Mouse (Mus musculus): ENCODE results near the gene Dstyk. TPM values are rescaled to one million over a fixed set of nuclear protein-coding genes. Genes with fewer than 3 reads are reported as not detected.

The Dstyk gene
- polyA plus RNA-seq, 1 experiment from 2014 or later: 16.1 TPM

DNA sequence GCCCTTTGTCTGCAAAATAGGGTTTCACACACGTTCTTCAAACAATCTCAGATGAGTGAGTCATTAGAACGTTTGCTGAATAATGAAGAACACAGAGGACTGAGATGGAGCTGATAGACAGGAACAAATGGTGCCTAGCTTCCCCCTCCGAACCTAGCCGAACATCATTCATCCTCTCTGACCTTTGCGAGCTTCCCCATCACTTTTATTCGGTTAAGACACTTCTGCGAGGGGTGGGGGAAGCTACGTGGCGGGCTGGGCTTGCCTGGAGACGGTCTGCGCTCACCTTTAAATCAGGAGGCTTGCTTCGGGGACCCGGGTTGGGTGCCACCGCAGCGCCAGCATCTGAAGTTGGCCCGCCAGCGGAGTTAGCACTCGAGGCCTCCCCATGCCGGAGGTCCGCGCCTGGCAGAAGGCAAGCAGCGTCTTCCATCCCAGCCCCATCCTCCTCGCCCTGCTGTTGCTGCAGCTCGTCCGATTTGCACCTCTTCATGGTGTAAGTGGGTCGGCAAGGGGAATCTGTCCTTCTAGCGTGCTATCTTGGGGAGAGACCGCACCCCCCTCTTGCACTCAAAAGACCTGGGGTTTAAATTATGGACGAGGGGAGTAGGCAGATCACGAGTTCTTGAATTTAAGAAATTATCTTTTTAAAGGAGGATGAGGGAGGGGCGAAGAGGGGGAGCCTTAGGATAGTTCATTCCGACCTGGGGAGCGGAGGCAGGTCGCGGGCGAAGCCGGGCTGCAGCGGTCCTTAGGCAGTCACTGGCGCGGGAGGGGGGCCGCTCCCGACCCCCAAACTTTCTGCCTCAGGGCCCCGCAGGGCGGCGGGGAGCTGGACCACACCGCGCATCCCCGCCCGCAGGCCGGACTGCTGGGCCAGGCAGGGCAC, 26.4 kb upstream of the Dstyk start, which contains the start of gene Tmcc2:
TSS of gene Tmcc2 (minus strand) at position 591 of the 889 bp plus-strand sequence.
- Histone ChIP-seq H3K27me3 (peaks cover 5% of the 10 kb centered on the region; the same call in 1 of the 2 replicates), H3K36me3 (replicated peaks) (no peaks in the 10 kb centered on the region; the same call in 1 of the 2 replicates), H3K9ac (peak within 1 kb of the TSS; percentile 96), H3K27ac (peak within 1 kb of the TSS; percentile 91), H3K9me3 (no peaks in the 10 kb centered on the region), H3K4me1 (peaks cover 54% of the 10 kb centered on the region), H3K4me3 (replicated peaks) (peak within 1 kb of the TSS; percentile 82), H3K4me2 (peak within 1 kb of the TSS; percentile 91)
- ATAC-seq (ENCODE audit: low FRiP score): peak; percentile 24
- WGBS: under 1% methylated on average over 50 of the region's 50 CpGs

DNA sequence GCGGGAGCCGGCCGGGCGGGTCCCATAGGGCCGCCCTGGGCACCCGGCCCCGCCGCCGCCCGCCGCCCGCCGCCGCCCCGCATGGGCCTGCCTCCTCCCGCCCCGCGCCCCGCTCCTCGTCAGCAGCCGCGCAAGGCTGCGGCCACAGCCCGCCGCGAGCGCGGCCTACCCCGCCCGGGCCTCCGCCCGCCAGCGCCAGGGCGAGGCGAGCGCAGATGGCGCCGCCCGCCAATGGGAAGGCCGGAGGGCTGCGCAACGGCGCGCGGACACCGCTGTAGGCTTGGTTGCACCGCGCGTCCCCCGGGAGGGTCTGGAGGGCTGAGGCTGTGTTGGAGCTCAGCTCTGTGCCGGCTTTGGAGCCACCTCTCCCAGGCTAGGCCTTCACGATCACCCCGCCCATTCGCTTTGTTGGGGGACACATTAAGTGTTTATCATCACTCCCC, 25.8 kb upstream of the Dstyk start:
- no peaks in the 10 kb centered on the region for H3K36me3 ChIP-seq (replicated peaks)
- H3K9me3 ChIP-seq: no peaks in the 10 kb centered on the region
- H3K27me3 ChIP-seq: peaks cover 5% of the 10 kb centered on the region; the same call in 1 of the 2 replicates
- H3K27ac ChIP-seq: peak overlapping the region; percentile 91
- H3K9ac ChIP-seq: peak overlapping the region; percentile 96
- H3K4me1 ChIP-seq: peaks cover 49% of the 10 kb centered on the region
- H3K4me2 ChIP-seq: peak overlapping the region; percentile 91
- ATAC-seq (ENCODE audit: low FRiP score): peak; percentile 96
- WGBS: under 1% methylated on average over 27 of the region's 54 CpGs
- H3K4me3 ChIP-seq (replicated peaks): peak overlapping the region; percentile 82

DNA sequence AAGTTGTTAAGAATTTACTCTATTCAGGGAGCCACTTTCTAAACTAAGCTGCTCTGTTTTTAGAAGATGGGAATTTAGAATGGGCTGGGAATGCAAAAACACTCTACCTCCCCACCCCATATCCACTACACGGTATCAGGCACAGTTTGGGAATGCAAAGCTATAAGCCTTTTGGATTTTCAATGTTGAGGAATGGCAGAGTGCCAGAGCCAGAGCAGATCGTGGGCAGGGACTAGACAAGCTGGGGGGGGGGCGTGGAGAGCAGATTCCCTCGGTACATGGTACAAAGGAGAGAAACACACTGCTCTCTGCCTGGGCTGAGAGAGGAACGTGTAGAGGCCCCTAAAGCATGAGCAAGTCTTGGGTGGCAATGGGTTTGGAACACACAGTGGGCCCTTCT, 24.5 kb upstream of the Dstyk start:
- no peak overlapping the region for H3K27ac ChIP-seq
- no peak overlapping the region for H3K9ac ChIP-seq
- no peaks in the 10 kb centered on the region for H3K36me3 ChIP-seq (replicated peaks)
- no peak overlapping the region for H3K4me2 ChIP-seq
- H3K4me1 ChIP-seq: peaks cover 40% of the 10 kb centered on the region
- H3K27me3 ChIP-seq: peaks cover 5% of the 10 kb centered on the region; the same call in 1 of the 2 replicates
- ATAC-seq (ENCODE audit: low FRiP score): no peak
- WGBS: 68% methylated on average over 5 of the region's 5 CpGs
- H3K9me3 ChIP-seq: no peaks in the 10 kb centered on the region
- no peak overlapping the region for H3K4me3 ChIP-seq (replicated peaks)

DNA sequence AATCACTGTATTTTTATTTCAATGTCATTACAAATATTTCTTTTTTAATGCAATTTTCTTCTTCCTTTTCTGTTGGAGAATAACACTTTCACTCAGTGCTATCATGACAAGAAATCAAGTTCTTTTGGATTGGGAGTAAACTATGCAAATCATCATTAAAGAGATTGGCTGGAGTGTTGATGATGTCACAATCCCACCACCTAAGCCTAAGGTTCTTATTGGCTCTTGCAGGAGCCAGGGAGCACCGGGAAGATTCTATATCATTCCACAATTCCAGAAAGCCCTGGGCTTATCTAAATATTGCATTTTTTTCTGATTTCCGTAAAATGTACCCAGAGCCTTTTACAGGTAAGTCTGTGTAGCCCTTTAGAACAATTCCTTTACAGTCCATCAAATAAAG, 20.6 kb upstream of the Dstyk start:
- peaks cover 9% of the 10 kb centered on the region; the same call in 1 of the 2 replicates for H3K4me1 ChIP-seq
- H3K27ac ChIP-seq: no peak overlapping the region
- no peak for ATAC-seq (ENCODE audit: low FRiP score)
- WGBS: 80% methylated on average over 2 of the region's 2 CpGs
- H3K4me3 ChIP-seq (replicated peaks): no peak overlapping the region
- no peaks in the 10 kb centered on the region for H3K9me3 ChIP-seq
- no peak overlapping the region for H3K9ac ChIP-seq
- no peak overlapping the region for H3K4me2 ChIP-seq
- no peaks in the 10 kb centered on the region for H3K36me3 ChIP-seq (replicated peaks)
- H3K27me3 ChIP-seq: peaks cover 5% of the 10 kb centered on the region; the same call in 1 of the 2 replicates

DNA sequence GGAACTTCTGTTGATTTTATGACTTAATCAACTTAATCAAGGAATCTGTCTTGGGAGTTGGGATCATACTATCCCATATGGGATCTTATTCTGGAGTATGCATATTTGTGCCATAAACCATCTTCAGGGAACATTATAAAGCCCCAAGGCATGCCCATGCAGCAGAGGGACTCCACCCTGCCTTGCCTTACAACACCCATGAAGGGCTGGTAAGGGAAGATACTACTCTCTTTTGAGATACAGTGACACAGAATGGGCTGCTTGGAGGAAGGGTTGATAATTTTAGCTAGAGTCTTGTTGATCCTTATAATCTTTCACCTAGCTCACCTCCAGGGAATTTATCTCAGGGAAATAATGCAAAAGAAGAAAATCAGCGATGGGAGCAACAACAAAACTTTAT, 16.8 kb upstream of the Dstyk start:
- no peak overlapping the region for H3K9ac ChIP-seq
- no peaks in the 10 kb centered on the region for H3K36me3 ChIP-seq (replicated peaks)
- no peaks in the 10 kb centered on the region for H3K4me1 ChIP-seq
- H3K4me3 ChIP-seq (replicated peaks): no peak overlapping the region
- no peaks in the 10 kb centered on the region for H3K9me3 ChIP-seq
- no peak overlapping the region for H3K27ac ChIP-seq
- ATAC-seq (ENCODE audit: low FRiP score): no peak
- no peak overlapping the region for H3K4me2 ChIP-seq
- H3K27me3 ChIP-seq: no peaks in the 10 kb centered on the region
- WGBS: 83% methylated on average over 1 of the region's 1 CpGs

DNA sequence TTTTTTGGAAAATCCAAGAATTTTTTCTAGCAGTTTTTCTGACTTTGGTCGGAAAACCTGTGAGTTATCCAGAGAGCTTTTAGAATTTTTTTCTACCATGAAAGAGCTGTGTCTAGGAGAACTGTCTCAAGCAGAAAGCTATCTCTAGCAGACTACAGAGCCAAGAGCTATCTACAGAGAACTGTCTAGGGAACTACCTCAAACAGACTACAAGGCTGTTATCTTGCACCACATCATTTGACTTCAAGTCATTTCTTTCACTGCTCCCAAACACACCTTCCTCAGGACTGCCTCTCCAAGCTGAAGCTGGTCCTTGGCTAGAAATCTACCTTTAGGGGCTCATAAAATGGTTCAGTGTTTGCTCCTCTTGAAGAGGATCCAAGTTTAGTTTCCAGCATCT, 15.5 kb upstream of the Dstyk start:
- H3K4me1 ChIP-seq: no peaks in the 10 kb centered on the region
- no peak overlapping the region for H3K27ac ChIP-seq
- no peak overlapping the region for H3K4me2 ChIP-seq
- no peaks in the 10 kb centered on the region for H3K27me3 ChIP-seq
- no peak for ATAC-seq (ENCODE audit: low FRiP score)
- H3K4me3 ChIP-seq (replicated peaks): no peak overlapping the region
- no peaks in the 10 kb centered on the region for H3K36me3 ChIP-seq (replicated peaks)
- WGBS: 91% methylated on average over 1 of the region's 1 CpGs
- H3K9me3 ChIP-seq: no peaks in the 10 kb centered on the region
- H3K9ac ChIP-seq: no peak overlapping the region

DNA sequence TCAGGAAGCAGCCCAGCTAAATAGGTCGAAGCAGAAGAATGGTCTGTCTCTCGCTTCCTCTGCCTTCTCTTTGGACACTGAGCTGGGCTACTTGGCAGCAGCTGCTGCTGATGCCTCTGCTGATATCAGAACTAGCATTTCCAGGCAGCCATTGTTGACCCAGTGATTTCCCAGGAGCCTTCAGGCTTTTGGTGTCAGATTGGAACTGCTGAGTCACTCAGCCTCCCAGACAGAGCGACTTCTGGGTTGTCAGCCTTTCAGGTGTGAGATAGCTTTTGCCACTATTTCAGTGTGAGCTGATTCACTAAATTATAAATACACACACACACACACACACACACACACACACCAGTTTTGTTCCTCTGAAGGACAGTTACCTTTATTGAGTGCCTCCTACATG, 6.7 kb upstream of the Dstyk start:
- Histone ChIP-seq H3K9me3 (no peaks in the 10 kb centered on the region), H3K4me2 (no peak overlapping the region), H3K9ac (no peak overlapping the region), H3K27ac (no peak overlapping the region), H3K4me1 (peaks cover 4% of the 10 kb centered on the region; the same call in 1 of the 2 replicates), H3K36me3 (replicated peaks) (no peaks in the 10 kb centered on the region), H3K27me3 (no peaks in the 10 kb centered on the region), H3K4me3 (replicated peaks) (no peak overlapping the region)
- no peak for ATAC-seq (ENCODE audit: low FRiP score)
- 91% methylated on average over 3 of the region's 3 CpGs for WGBS

DNA sequence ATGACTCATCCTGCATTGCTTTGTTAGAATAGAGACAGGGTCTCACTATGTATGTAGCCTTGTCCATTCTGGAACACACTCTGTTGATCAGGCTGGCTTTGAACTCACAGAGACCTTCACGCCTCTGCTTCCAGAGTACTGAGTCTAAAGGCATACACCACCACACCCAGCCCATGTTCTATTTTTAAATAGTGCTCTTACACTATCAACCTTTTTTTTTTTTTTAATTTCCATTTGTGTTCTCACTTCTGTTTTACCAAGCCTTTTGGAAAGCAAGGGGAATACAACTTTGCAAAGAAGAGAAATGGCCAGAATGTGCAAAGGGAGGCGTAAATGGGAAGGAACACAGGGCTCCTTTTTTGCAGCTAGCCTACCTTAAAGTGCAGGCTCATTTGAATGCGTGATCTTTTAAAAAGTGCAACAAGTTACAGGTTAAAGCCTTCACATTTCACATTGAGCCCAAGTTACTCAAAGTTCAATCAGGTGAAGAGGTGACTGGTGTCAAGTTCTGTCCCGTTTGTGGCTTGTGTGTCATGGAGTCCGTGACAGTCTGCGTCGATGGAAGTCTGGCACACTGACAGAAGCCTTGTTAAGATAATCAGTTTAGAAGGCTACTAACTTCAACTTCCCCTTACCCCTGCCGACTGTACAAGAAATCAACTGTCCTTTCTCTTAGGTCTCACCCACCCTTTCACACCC, 962 bp upstream of the Dstyk start:
- no peak for ATAC-seq (ENCODE audit: low FRiP score)
- Histone ChIP-seq H3K4me2 (no peak overlapping the region), H3K36me3 (replicated peaks) (no peaks in the 10 kb centered on the region), H3K4me3 (replicated peaks) (no peak overlapping the region), H3K4me1 (peaks cover 21% of the 10 kb centered on the region), H3K9me3 (no peaks in the 10 kb centered on the region), H3K27me3 (no peaks in the 10 kb centered on the region), H3K9ac (no peak overlapping the region), H3K27ac (no peak overlapping the region)
- 77% methylated on average over 8 of the region's 8 CpGs for WGBS

DNA sequence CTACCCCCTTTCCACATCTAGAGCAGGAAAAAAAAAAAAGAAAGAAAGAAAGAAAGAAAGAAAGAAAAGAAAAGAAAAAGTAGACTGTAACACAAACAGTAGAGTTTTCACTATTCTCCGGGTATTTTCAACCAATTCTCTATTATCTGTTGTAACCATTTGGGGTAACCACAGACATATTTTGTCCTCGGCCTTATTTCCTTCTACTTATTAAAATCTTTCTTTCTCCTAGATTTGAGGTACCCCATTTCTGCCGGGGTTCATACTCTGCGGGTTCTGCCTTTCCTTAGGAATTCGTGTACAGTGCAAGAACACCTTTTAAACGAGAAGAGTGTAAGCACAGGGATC, 438 bp upstream of the Dstyk start:
- ATAC-seq (ENCODE audit: low FRiP score): no peak
- H3K9me3 ChIP-seq: no peaks in the 10 kb centered on the region
- 22% methylated on average over 6 of the region's 6 CpGs for WGBS

DNA sequence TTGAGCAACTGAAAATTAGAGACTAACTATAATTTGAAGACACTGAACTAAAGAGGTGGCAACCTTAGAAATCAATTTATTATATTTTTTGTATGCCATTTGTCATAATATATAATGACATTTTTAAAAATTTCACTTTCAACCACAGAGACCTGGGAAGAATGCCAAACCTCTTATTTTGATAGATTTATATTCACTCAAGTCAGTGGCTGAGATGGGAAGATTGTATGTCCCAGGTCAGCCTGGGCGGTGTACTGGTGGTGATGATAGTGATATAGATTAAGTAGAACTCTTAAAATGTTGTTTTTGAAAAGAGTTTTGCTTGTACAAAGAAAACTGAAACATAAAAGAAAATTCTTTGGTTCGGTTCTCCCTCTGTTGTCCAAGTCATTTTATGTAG, 2.9 kb downstream of the Dstyk start:
- H3K4me3 ChIP-seq (replicated peaks): no peak overlapping the region
- no peak overlapping the region for H3K9ac ChIP-seq
- ATAC-seq (ENCODE audit: low FRiP score): no peak
- H3K4me1 ChIP-seq: peaks cover 21% of the 10 kb centered on the region
- no peak overlapping the region for H3K4me2 ChIP-seq
- no peaks in the 10 kb centered on the region for H3K27me3 ChIP-seq
- no peak overlapping the region for H3K27ac ChIP-seq
- H3K36me3 ChIP-seq (replicated peaks): no peaks in the 10 kb centered on the region
- WGBS: 69% methylated on average over 2 of the region's 2 CpGs
- H3K9me3 ChIP-seq: no peaks in the 10 kb centered on the region

More for the DNA sequence above, 438 bp upstream of the Dstyk start:
- peak overlapping the region; percentile 72 for H3K4me3 ChIP-seq (replicated peaks)
- H3K27ac ChIP-seq: peak overlapping the region; percentile 92
- H3K4me1 ChIP-seq: peaks cover 21% of the 10 kb centered on the region
- H3K36me3 ChIP-seq (replicated peaks): no peaks in the 10 kb centered on the region
- H3K27me3 ChIP-seq: no peaks in the 10 kb centered on the region
- H3K9ac ChIP-seq: peak overlapping the region; percentile 86; the same call in 1 of the 2 replicates
- peak overlapping the region; percentile 80 for H3K4me2 ChIP-seq

DNA sequence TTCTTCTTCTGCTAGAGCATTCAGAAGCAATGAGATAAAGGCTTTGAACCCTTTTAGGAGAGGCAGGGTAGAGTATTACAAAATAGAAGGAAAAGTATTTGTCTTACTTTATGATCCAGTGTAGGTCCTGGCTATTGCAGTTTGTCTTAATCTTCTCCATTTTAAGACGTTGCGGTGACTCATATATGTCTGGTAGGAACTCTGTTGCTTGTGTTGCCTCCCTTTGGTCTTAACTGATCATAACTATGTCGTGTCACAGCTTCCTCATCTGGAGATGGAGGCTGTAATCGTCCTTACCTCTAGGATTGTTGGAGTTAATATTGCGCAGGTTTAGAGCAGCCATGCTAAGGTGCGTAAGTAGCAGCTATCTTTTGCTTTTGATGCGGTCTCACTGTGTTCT, 3.3 kb downstream of the Dstyk start:
- no peaks in the 10 kb centered on the region for H3K36me3 ChIP-seq (replicated peaks)
- H3K27me3 ChIP-seq: no peaks in the 10 kb centered on the region
- no peak overlapping the region for H3K27ac ChIP-seq
- no peaks in the 10 kb centered on the region for H3K9me3 ChIP-seq
- H3K9ac ChIP-seq: no peak overlapping the region
- H3K4me2 ChIP-seq: no peak overlapping the region
- ATAC-seq (ENCODE audit: low FRiP score): no peak
- peaks cover 25% of the 10 kb centered on the region for H3K4me1 ChIP-seq
- WGBS: 90% methylated on average over 7 of the region's 7 CpGs
- no peak overlapping the region for H3K4me3 ChIP-seq (replicated peaks)

DNA sequence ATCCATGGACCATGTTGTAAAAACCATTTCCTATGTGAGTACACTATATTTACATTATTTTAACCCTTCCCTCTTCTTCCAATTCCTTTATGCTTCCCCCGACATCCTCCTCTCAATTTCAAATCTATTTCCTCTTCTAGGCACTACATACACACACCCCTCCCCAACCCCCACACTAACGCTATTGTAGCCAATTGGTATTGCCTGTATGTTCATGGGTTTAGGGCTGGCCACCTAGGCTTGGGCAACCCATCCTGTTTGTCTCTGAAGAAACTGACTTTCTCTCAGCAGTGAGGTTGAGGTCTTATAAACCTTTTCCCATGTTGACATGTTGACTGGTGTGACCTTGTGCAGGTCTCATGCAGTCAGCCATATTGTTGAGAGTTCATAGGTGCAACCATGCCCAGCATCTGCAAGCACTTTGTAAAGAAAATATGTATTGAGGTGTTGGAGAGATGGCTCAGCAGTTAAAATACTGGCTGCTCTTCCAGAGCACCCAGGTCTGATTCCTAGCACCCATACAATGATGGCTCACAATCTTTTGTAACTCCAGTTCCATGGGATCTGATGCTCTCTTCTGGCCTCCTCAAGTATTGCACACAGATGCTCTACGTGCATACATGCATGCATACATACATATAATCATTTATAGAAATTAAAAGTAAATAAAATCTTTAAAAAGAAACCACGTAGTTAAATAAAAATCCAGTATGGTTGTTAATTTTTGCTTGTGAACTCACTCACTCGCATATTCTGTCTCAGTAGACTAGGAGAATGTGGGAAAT, 5.7 kb downstream of the Dstyk start:
- H3K9me3 ChIP-seq: no peaks in the 10 kb centered on the region
- H3K27me3 ChIP-seq: no peaks in the 10 kb centered on the region
- H3K9ac ChIP-seq: no peak overlapping the region
- H3K4me3 ChIP-seq (replicated peaks): no peak overlapping the region
- no peaks in the 10 kb centered on the region for H3K36me3 ChIP-seq (replicated peaks)
- no peak for ATAC-seq (ENCODE audit: low FRiP score)
- H3K4me2 ChIP-seq: no peak overlapping the region
- no peak overlapping the region for H3K27ac ChIP-seq
- peaks cover 22% of the 10 kb centered on the region for H3K4me1 ChIP-seq
- 93% methylated on average over 5 of the region's 5 CpGs for WGBS
